Mouse (Mus musculus) heart, adult 2 months (tissue): ENCODE results near the gene Lmntd1.

Source experiments
- CTCF ChIP-seq: fragments of 200-600 bp; IDR thresholded peaks from 2 replicates; pipeline ENCODE4 v1.8.1; 2022; ENCODE audit warnings: antibody characterized with exemption, mild to moderate bottlenecking, moderate library complexity
- POLR2A ChIP-seq: fragments of 200-500 bp; IDR thresholded peaks from 2 replicates; pipeline ENCODE4 v1.6.1; 2011; ENCODE audit warnings: mild to moderate bottlenecking, low read depth, low read length, control low read depth; ENCODE audit not compliant: insufficient read depth

GRCm38 (mm10) chr6:145374372-145374771 is 239.7 kb downstream of the Lmntd1 start:
- TF ChIP-seq CTCF: no peak
- TF ChIP-seq POLR2A: no peak
